Mouse (Mus musculus): ENCODE data around the gene Otulinl. TPM values are rescaled to one million over a fixed set of nuclear protein-coding genes. Genes with fewer than 3 reads are reported as not detected.

Otulinl gene
- total RNA-seq, 2 experiments from 2014 or later: 2.7 to 3.6 TPM

DNA sequence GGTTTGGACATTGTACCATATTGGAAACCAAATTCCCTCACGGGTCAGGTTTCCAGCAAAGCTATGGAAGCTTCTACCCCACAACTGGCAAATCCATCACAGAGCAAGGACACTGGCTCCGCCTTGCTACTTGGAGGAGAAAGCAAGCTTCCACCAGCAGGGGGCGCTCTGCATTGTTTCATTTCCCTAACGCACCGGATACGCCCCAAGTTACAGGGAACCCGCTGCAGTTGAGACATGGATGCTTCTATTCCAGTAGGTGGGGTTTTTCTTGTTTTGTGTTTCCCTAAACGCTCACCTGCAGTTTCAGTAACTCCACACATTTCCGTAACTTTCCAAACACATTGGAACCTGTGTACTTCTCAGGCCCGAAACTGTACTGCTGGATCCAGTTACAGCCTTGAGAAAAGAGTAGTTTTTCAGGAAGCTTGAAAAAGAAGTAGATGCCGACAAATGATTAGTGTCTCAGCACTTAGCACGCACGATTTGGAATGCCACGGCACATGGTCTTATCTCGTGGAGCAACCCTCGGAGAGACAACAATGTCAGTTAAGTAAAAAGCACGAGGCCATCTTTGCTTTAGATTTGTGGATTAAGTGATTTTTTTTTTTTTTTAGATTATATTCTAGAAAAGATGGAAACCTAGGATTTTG is 21.7 kb downstream of the Otulinl start:
- DNase-seq (ENCODE audit: low spot score): peak; percentile 56
- intact Hi-C loops (cut with DNase I): loop anchor here (5.0 to 10.0 kb wide), 3 partner anchors 58 to 525 kb away; no protein-coding TSS in a partner anchor

DNA sequence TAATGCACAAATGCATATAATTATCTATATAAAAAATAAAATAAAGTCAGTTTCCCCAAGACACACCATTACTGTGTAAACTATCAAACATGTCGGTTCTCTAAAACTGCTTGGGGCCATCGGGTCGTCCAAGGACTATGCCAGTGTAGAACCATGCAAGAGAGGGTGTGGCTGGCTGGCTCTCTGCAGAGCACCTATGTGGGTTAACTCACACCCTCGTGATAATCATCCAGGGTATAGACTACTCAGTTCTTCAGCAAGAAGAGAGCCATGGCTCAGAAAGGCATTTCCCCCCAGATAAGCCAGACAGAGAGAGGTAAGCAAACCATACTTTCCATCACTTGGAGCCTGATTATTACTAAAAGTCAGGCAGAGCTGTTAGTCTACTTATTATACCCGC is 22.2 kb downstream of the Otulinl start:
- intact Hi-C loops (cut with DNase I): loop anchor here (5.0 to 10.0 kb wide), 3 partner anchors 58 to 526 kb away; no protein-coding TSS in a partner anchor

GRCm38 (mm10) chr15:27658356-27658755 is 23.0 kb downstream of the Otulinl start:
- intact Hi-C loops (cut with DNase I): loop anchor here (5.0 to 10.0 kb wide), 3 partner anchors 59 to 526 kb away; no protein-coding TSS in a partner anchor
- no peak for DNase-seq (ENCODE audit: low spot score)

More for the DNA sequence above, 22.2 kb downstream of the Otulinl start:
- no peak for DNase-seq (ENCODE audit: low spot score)

DNA sequence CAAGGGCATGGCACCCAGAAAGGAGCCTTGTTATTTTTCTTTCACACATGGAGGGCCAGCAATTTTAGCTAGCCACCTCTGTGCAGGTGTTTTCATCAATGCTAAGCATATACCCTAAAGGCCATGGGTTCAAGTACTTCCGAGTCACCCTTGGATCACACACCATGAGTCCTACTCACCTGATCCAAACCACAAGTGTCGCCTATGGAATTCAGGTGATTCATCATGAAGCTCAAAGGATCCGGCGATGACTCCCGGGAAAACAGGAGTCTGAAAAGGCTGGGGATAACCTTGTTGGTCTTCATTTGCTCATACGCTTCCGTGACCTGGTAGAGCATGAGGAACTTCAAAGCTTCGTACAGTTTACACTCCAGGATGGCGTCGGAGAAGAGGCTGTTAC is 23.5 kb downstream of the Otulinl start:
- no peak for DNase-seq (ENCODE audit: low spot score)
- intact Hi-C loops (cut with DNase I): loop anchor here (5.0 to 10.0 kb wide), 3 partner anchors 59 to 527 kb away; no protein-coding TSS in a partner anchor

DNA sequence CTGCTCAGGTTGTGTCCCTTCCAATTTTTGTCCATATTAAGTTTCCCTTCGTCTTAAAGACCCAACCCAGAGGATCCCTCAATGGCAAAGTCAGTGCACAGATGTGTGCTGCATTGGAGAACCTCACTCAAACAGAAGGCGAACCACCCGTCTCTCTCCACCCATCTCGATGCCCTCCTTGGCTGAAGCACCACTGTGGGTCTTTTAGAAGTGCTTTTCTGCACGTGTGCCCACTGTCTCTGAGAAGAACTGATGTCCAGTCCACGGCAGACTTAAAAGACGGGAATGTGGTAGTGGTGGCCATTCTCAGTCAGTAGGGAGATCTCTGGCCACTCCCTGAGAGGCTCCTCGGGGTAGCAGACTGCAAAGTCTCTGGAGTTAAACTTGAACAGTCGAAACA is 24.8 kb downstream of the Otulinl start:
- DNase-seq (ENCODE audit: low spot score): no peak
- intact Hi-C loops (cut with DNase I): loop anchor here (5.0 to 10.0 kb wide), 3 partner anchors 61 to 528 kb away; no protein-coding TSS in a partner anchor

GRCm38 (mm10) chr15:27655015-27655414 is 26.4 kb downstream of the Otulinl start:
- intact Hi-C loops (cut with DNase I): loop anchor here (5.0 to 10.0 kb wide), 3 partner anchors 62 to 530 kb away; no protein-coding TSS in a partner anchor
- DNase-seq (ENCODE audit: low spot score): no peak

GRCm38 (mm10) chr15:27647686-27648085 is 33.7 kb downstream of the Otulinl start:
- intact Hi-C loops (cut with DNase I): no loop called here

DNA sequence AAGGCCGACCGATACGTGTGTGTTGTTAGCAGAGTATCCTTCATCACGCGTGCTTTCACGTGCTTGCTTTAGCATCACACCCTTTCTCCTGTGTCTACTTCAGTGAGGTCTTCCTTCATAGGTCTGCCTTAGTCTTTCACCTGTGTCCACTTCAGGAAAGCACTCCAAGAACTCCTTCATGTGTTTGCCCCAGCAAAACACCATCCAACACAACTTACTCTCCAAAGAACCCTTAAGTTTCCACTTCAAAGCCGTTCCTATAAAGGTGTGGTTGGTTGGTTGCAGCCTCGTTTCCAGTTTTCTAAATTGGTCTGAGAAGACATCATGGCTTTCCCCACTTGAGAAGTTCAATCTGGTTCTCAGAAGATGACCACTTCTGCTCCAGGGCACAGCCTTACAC is 34.7 kb downstream of the Otulinl start:
- no peak for DNase-seq (ENCODE audit: low spot score)
- intact Hi-C loops (cut with DNase I): no loop called here

More at GRCm38 (mm10) chr15:27647686-27648085, 33.7 kb downstream of the Otulinl start:
- no peak for DNase-seq (ENCODE audit: low spot score)

GRCm38 (mm10) chr15:27645250-27645649 is 36.1 kb downstream of the Otulinl start:
- intact Hi-C loops (cut with DNase I): no loop called here
- DNase-seq (ENCODE audit: low spot score): no peak

GRCm38 (mm10) chr15:27642895-27643294 is 38.5 kb downstream of the Otulinl start:
- no peak for DNase-seq (ENCODE audit: low spot score)
- intact Hi-C loops (cut with DNase I): loop anchor here (2.0 kb wide), 1 partner anchor 326 kb away; no protein-coding TSS in a partner anchor

- no peak for DNase-seq (ENCODE audit: low spot score)
- intact Hi-C loops (cut with DNase I): no loop called here
These were observed 40.2 kb downstream of the Otulinl start for GRCm38 (mm10) chr15:27641171-27641570.

- intact Hi-C loops (cut with DNase I): no loop called here
- no peak for DNase-seq (ENCODE audit: low spot score)
These were observed 47.2 kb downstream of the Otulinl start for GRCm38 (mm10) chr15:27633941-27634900.

- peak; percentile 95 for DNase-seq (ENCODE audit: low spot score)
- intact Hi-C loops (cut with DNase I): no loop called here
These were observed 50.6 kb downstream of the Otulinl start, which contains the start of gene Otulin for GRCm38 (mm10) chr15:27630601-27631383. Gene Otulin, minus strand, starts transcription at chr15:27630693.

GRCm38 (mm10) chr15:27629800-27630600 is 51.4 kb downstream of the Otulinl start:
- DNase-seq (ENCODE audit: low spot score): no peak
- intact Hi-C loops (cut with DNase I): loop anchor here (5.0 kb wide), 1 partner anchor 163 kb away; the partner anchor contains the start of gene Ank

DNA sequence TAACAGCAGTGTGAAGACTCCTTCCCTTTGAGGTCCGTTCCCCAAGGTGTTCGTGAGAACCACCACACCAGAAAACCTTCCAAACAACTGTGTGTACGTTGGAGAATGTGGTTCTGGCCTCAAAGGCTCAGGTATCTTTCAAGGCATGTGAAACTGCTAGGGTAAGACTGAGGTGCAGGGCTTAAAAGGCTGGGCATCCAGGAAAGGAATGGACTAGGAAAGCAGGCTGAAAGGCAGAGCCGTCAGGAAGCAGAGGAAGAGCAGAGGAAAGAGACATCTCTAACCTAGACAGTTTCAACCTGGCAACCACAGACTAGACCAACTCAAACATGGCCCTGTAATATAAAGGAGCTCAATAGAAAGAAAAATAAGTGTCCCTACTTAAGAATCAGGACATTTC is 52.3 kb downstream of the Otulinl start:
- DNase-seq (ENCODE audit: low spot score): no peak
- intact Hi-C loops (cut with DNase I): loop anchor here (5.0 kb wide), 1 partner anchor 162 kb away; the partner anchor contains the start of gene Ank

GRCm38 (mm10) chr15:27627794-27628193 is 53.6 kb downstream of the Otulinl start:
- no peak for DNase-seq (ENCODE audit: low spot score)
- intact Hi-C loops (cut with DNase I): loop anchor here (5.0 kb wide), 1 partner anchor 160 kb away; the partner anchor contains the start of gene Ank

DNA sequence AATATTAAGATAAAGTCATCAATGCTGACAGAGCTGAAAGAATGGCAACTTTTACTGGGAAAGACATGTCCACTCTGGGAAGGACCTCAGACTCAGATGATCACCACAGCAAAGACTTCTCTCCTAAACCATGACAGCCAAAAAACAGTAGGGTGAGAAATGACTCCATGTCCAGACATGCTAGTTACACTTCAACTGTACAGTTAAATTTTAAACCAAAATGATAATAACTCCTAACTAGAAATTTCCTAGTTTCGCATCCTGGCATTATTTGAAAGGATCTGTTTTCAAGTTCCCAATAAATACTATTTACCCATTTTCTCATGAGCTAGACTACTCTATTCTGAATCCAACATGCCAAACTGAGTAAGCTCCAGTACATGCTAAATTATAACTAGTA is 55.1 kb downstream of the Otulinl start:
- DNase-seq (ENCODE audit: low spot score): no peak
- intact Hi-C loops (cut with DNase I): loop anchor here (5.0 kb wide), 1 partner anchor 159 kb away; the partner anchor contains the start of gene Ank

DNA sequence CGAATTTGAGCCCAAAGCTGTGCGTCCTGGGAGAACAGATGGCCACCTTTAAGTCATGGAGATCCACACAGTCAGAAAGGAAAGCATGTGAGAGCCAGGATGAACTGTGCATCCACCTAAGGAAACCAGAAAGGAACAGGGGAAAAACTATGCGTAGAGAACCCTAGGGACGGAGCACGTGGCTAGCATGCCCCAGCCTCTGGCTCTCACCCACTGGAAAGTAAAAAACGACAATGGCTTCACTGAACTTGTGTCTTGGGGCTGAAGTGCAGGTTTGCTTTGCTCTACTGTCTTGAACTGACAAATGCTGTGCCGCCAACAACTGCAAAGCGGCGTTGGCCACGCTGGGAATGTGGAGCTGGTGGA is 55.5 kb downstream of the Otulinl start:
- DNase-seq (ENCODE audit: low spot score): no peak
- intact Hi-C loops (cut with DNase I): loop anchor here (5.0 kb wide), 1 partner anchor 159 kb away; the partner anchor contains the start of gene Ank

Measured in heart, postnatal 25 days (tissue).